Mouse (Mus musculus) hematopoietic stem cell, adult 5-6 weeks (primary cell): ENCODE measurements around the gene Cd300c. TPM values are rescaled to one million over a fixed set of nuclear protein-coding genes. Genes with fewer than 3 reads are reported as not detected.
"Not testable (repeated sequence)": the region's sequence is repeated elsewhere in the genome, so short reads cannot be mapped to it uniquely, and the experiment has no call there.

Experiments used
- ATAC-seq, 2 experiments: fragments of 125-278 bp in 1 of 2; replicated peaks in 1 of 2; 2 replicates each; pipeline ENCODE4 v1.8.0; 2016 to 2017; ENCODE audit warnings: inconsistent platforms in 2 of 2, mild to moderate bottlenecking in 2 of 2, moderate number of reproducible peaks in 2 of 2, low read depth in 1 of 2, moderate TSS enrichment in 1 of 2; ENCODE audit not compliant: low FRiP score in 2 of 2, poor library complexity in 2 of 2, severe bottlenecking in 2 of 2, insufficient read depth in 1 of 2, low TSS enrichment in 1 of 2
- total RNA-seq: library from RNA; stranded (forward); fragments of 172-1452, 232-1000 nt; gene quantifications from 2 replicates; pipeline ENCODE4 v1.2.3, GENCODE M21; 2017

Cd300c gene
- total RNA-seq, 1 experiment from 2014 or later = not detected

GRCm38 (mm10) chr11:114909538-114909937 is 59.4 kb downstream of the Cd300c start:
- not testable (repeated sequence) for ATAC-seq

- peak in 1 of 2 experiments; percentile 22; a peak in 1 of 4 replicates for ATAC-seq
Observed at GRCm38 (mm10) chr11:114908086-114908485, 60.9 kb downstream of the Cd300c start.

- ATAC-seq = peak; percentile 97
Observed at GRCm38 (mm10) chr11:114907567-114907966, 61.4 kb downstream of the Cd300c start.

Other genes starting within 250 kb of the Cd300c start
- gene Dnaic2, start 241.7 kb downstream of the Cd300c start, total RNA-seq = not detected in 2 replicates
- 1.9 and 2.0 TPM in 2 replicates for gene Kif19a, start 203.8 kb downstream of the Cd300c start, total RNA-seq
- gene Btbd17, start 173.2 kb downstream of the Cd300c start, total RNA-seq = not detected in 2 replicates
- gene Gpr142, start 170.2 kb downstream of the Cd300c start, total RNA-seq = not detected in 2 replicates
- not detected in 2 replicates for gene Gprc5c, start 118.0 kb downstream of the Cd300c start, total RNA-seq
- 10.7 and 19.2 TPM in 2 replicates for gene Cd300a, start 79.1 kb downstream of the Cd300c start, total RNA-seq
- 3.5 and 16.8 TPM in 2 replicates for gene Cd300lb, start 34.8 kb downstream of the Cd300c start, total RNA-seq
- gene Cd300ld, start 20.8 kb upstream of the Cd300c start, total RNA-seq = 0.99 and 4.9 TPM in 2 replicates
- 3.1 and 4.4 TPM in 2 replicates for gene Cd300c2, start 32.7 kb upstream of the Cd300c start, total RNA-seq
- not detected in 2 replicates for gene Cd300ld2, start 47.0 kb upstream of the Cd300c start, total RNA-seq
- gene Cd300ld4, start 57.9 kb upstream of the Cd300c start, total RNA-seq = not detected in 2 replicates
- gene Cd300ld5, start 68.6 kb upstream of the Cd300c start, total RNA-seq = not detected in 2 replicates
- 2.3 TPM in 1 of 2 replicates, not detected in the other for gene Cd300ld3, start 79.3 kb upstream of the Cd300c start, total RNA-seq
- gene Cd300e, start 93.0 kb upstream of the Cd300c start, total RNA-seq = 0.94 TPM in 1 of 2 replicates, not detected in the other
- gene Rab37, start 122.3 kb upstream of the Cd300c start, total RNA-seq = 79.7 TPM in 2 replicates
- gene Cd300lf, start 164.8 kb upstream of the Cd300c start, total RNA-seq = 3.9 and 5.4 TPM in 2 replicates
- gene Slc9a3r1, start 194.2 kb upstream of the Cd300c start, total RNA-seq = 70.5 and 71.1 TPM in 2 replicates
- 3.5 and 4.0 TPM in 2 replicates for gene Tmem104, start 218.3 kb upstream of the Cd300c start, total RNA-seq
- gene Nat9, start 218.7 kb upstream of the Cd300c start, total RNA-seq = 26.6 and 42.7 TPM in 2 replicates